Mouse (Mus musculus) bone marrow, adult 2 months (tissue): ENCODE data around the gene Ror1.

Experiments used
- CTCF ChIP-seq: fragments of 200-500 bp; IDR thresholded peaks from 2 replicates; pipeline ENCODE4 v1.5.1; 2011; ENCODE audit warnings: low read length, control low read depth; ENCODE audit not compliant: control insufficient read depth, insufficient read depth
- POLR2A ChIP-seq: fragments of 200-500 bp; IDR thresholded peaks from 2 replicates; pipeline ENCODE4 v1.6.1; 2011; ENCODE audit warnings: low read depth, mild to moderate bottlenecking, control low read depth, low read length, borderline replicate concordance; ENCODE audit not compliant: control insufficient read depth

- TF ChIP-seq POLR2A (no peak), CTCF (no peak)
Measured at GRCm38 (mm10) chr4:100422756-100423155, 327.2 kb downstream of the Ror1 start.
